Mouse (Mus musculus) forebrain, embryonic 10.5 days (tissue): ENCODE data around the gene Syne3. TPM values are rescaled to one million over a fixed set of nuclear protein-coding genes. Genes with fewer than 3 reads are reported as not detected.

Experiments
- DNase-seq: peaks from one replicate; pipeline ENCODE4 v3.0.0-alpha.2; 2017; ENCODE audit warnings: low spot score; ENCODE audit errors: extremely low spot score
- H3K27ac ChIP-seq: fragments of 300-500 bp; sonication (generic); 2 replicates; pipeline ENCODE4 v1.5.1; 2016; ENCODE audit warnings: mild to moderate bottlenecking
- H3K27me3 ChIP-seq: fragments of 300-500 bp; sonication (generic); 2 replicates; pipeline ENCODE4 v1.6.1; 2016; ENCODE audit warnings: mild to moderate bottlenecking; ENCODE audit not compliant: poor library complexity, severe bottlenecking
- H3K36me3 ChIP-seq: fragments of 300-500 bp; sonication (generic); replicated peaks from 2 replicates; pipeline ENCODE4 v1.6.1; 2016; ENCODE audit warnings: mild to moderate bottlenecking, moderate library complexity
- H3K4me1 ChIP-seq: fragments of 300-500 bp; sonication (generic); 2 replicates; pipeline ENCODE4 v1.6.1; 2016
- H3K4me3 ChIP-seq: fragments of 300-500 bp; sonication (generic); 2 replicates; pipeline ENCODE4 v1.5.1; 2016; ENCODE audit warnings: mild to moderate bottlenecking, moderate library complexity
- H3K9me3 ChIP-seq: fragments of 300-500 bp; sonication (generic); 2 replicates; pipeline ENCODE4 v1.6.1; 2016; ENCODE audit warnings: mild to moderate bottlenecking, moderate library complexity
- WGBS: fragments of 180-500 bp; shearing (Covaris S2); methylation state at CpG from one replicate; pipeline ENCODE4 v1.1.7; 2016; 5-methylcytosine and 5-hydroxymethylcytosine counted together
- polyA plus RNA-seq: library from polyadenylated mRNA; unstranded; fragments of >200 nt; fragmentation: Nextera tagmentation; extraction: Ambion mirVana; gene quantifications from 2 replicates; pipeline ENCODE4 v1.2.1, GENCODE M21; 2016

The Syne3 gene
- polyA plus RNA-seq, 1 experiment from 2014 or later, result 0.10 TPM

GRCm38 (mm10) chr12:104940466-104940865 is 69.1 kb downstream of the Syne3 start:
- 84% methylated on average over 9 of the region's 9 CpGs for WGBS
- no peaks in the 10 kb centered on the region for H3K36me3 ChIP-seq
- H3K27me3 ChIP-seq, result peaks cover 16% of the 10 kb centered on the region; the same call in 1 of the 2 replicates
- peaks cover 8% of the 10 kb centered on the region; the same call in 1 of the 2 replicates for H3K9me3 ChIP-seq
- DNase-seq, result no peak
- no peak overlapping the region for H3K27ac ChIP-seq
- peaks cover 14% of the 10 kb centered on the region for H3K4me1 ChIP-seq
- H3K4me3 ChIP-seq, result no peak overlapping the region

DNA sequence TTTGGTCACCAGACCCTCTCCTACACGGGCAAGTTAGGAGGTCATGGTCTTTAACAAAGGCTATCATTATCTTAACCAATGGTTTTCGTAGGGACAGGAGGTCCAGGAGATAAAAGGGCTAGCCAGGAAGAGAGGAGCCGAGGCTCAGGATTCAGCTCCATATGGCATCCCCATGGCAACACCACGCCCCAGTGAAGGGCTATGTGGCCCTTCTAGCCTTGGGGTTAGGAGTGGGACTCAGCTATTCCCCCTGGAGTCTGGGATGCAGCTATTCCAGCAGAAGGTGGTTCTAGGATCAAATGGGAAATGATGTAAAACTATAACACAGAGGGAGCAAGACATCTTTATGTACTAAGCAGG is 69.6 kb downstream of the Syne3 start:
- peaks cover 14% of the 10 kb centered on the region for H3K4me1 ChIP-seq
- H3K9me3 ChIP-seq, result peaks cover 7% of the 10 kb centered on the region; the same call in 1 of the 2 replicates
- H3K36me3 ChIP-seq, result no peaks in the 10 kb centered on the region
- no peak for DNase-seq
- peaks cover 16% of the 10 kb centered on the region; the same call in 1 of the 2 replicates for H3K27me3 ChIP-seq
- no peak overlapping the region for H3K4me3 ChIP-seq
- no peak overlapping the region for H3K27ac ChIP-seq
- 11% methylated on average over 4 of the region's 4 CpGs for WGBS

- 0 out of 2 replicates have a peak overlapping the region, but pooled peaks have one; percentile 15 for H3K27ac ChIP-seq
- WGBS, result 44% methylated on average over 13 of the region's 13 CpGs
- no peaks in the 10 kb centered on the region for H3K36me3 ChIP-seq
- H3K27me3 ChIP-seq, result peaks cover 16% of the 10 kb centered on the region; the same call in 1 of the 2 replicates
- peak; percentile 82 for DNase-seq
- peaks cover 14% of the 10 kb centered on the region for H3K4me1 ChIP-seq
- H3K4me3 ChIP-seq, result no peak overlapping the region
- H3K9me3 ChIP-seq, result peaks cover 2% of the 10 kb centered on the region; the same call in 1 of the 2 replicates
Measured at GRCm38 (mm10) chr12:104939372-104940026, 70.1 kb downstream of the Syne3 start.

DNA sequence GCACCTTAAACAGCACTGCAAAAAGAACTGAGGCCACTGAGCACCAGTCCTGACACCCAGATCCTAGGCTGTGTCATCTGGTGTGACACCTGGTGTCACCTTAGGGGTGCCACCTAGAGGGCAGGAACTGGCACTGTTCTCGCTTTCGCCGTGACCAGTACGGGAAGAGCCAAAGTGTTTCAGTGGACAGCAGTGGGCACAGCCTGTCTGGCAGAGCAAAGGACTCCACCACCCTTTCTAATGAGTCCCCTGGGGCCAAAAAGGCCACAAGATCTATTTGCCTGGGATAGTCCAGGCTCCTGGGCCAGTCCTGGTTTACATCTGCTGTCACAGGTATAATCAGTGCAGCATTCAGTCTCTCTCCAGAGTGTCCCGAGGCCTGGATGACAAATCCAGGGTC is 70.7 kb downstream of the Syne3 start:
- peaks cover 14% of the 10 kb centered on the region for H3K4me1 ChIP-seq
- DNase-seq, result no peak
- H3K27ac ChIP-seq, result 0 out of 2 replicates have a peak overlapping the region, but pooled peaks have one; percentile 15
- no peaks in the 10 kb centered on the region for H3K9me3 ChIP-seq
- no peak overlapping the region for H3K4me3 ChIP-seq
- peaks cover 16% of the 10 kb centered on the region; the same call in 1 of the 2 replicates for H3K27me3 ChIP-seq
- 68% methylated on average over 5 of the region's 5 CpGs for WGBS
- no peaks in the 10 kb centered on the region for H3K36me3 ChIP-seq

GRCm38 (mm10) chr12:104936223-104936622 is 73.4 kb downstream of the Syne3 start:
- Histone ChIP-seq H3K36me3 (no peaks in the 10 kb centered on the region), H3K9me3 (no peaks in the 10 kb centered on the region), H3K4me1 (peaks cover 14% of the 10 kb centered on the region), H3K27me3 (peaks cover 16% of the 10 kb centered on the region; the same call in 1 of the 2 replicates), H3K27ac (no peak overlapping the region), H3K4me3 (no peak overlapping the region)
- peak; percentile 53 for DNase-seq
- 79% methylated on average over 4 of the region's 4 CpGs for WGBS

DNA sequence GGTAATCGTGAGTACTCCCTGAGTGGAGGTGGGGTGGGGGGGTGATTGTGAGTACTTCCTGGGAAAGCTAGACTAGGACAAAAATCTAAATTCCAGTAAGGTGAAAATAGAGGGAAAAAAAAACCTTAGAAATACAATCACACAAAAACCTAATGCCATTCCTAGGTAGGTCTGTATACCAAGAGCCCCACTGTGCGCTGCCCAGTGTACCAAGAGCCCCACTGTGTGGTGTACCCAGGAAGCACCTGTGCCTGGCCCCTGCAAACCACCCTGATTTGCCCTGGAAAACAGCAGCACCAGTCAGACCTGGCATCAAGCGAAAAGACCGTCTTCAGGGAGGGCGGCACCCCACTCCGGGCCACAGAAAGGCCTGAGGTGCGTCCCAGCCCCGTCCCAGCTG is 74.5 kb downstream of the Syne3 start:
- peaks cover 13% of the 10 kb centered on the region for H3K4me1 ChIP-seq
- no peak overlapping the region for H3K4me3 ChIP-seq
- WGBS, result 94% methylated on average over 8 of the region's 8 CpGs

DNA sequence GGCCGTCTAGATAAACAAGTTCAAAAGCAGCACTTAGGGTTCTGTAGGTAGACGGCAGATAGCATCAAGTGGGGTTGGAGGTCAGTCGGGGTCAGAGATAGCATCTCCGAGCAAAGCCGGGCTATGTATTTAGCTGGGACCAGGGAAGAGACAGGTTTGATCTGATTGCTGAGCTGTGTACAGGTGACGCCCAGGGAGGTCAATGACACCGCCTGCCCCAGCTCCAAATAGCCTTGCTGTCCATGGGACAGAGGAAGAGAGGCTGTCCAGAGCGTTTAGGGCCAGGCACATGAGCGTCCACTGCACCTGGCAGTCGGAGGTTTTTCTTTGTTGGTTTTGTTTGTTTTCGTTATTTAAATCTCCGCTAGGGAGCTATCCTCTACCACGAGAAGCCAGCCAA is 75.8 kb downstream of the Syne3 start:
- DNase-seq, result no peak
- 82% methylated on average over 13 of the region's 13 CpGs for WGBS
- H3K9me3 ChIP-seq, result no peaks in the 10 kb centered on the region

More for the DNA sequence above, 74.5 kb downstream of the Syne3 start:
- DNase-seq, result no peak
- H3K27ac ChIP-seq, result no peak overlapping the region
- no peaks in the 10 kb centered on the region for H3K36me3 ChIP-seq
- H3K27me3 ChIP-seq, result peaks cover 11% of the 10 kb centered on the region; the same call in 1 of the 2 replicates
- no peaks in the 10 kb centered on the region for H3K9me3 ChIP-seq

DNA sequence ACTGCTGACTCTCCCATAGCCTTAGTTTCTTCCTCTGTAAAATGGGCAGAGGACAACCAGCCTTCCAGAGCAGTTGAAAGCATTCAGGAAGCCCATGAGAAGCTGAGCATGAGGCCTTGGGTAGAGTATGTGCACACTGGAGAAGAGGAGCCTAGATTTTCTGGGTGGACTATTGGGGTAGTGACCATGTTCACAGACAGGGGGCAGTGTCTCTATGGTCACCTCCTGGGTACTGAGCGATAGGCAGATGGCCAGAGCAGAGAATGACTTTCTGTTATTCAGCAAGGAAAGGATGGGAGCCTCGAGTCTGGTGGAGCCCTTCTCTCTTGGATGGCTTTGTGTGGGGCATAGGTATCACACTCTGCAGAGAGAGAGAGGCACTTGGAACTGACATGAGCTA is 76.4 kb downstream of the Syne3 start:
- Histone ChIP-seq H3K4me1 (no peaks in the 10 kb centered on the region), H3K27ac (no peak overlapping the region), H3K4me3 (no peak overlapping the region), H3K27me3 (peaks cover 4% of the 10 kb centered on the region; the same call in 1 of the 2 replicates), H3K36me3 (no peaks in the 10 kb centered on the region), H3K9me3 (no peaks in the 10 kb centered on the region)
- DNase-seq, result no peak
- 76% methylated on average over 2 of the region's 2 CpGs for whole genome bisulfite sequencing

More for the DNA sequence above, 75.8 kb downstream of the Syne3 start:
- peaks cover 9% of the 10 kb centered on the region; the same call in 1 of the 2 replicates for H3K27me3 ChIP-seq
- no peak overlapping the region for H3K4me3 ChIP-seq
- no peaks in the 10 kb centered on the region for H3K4me1 ChIP-seq
- no peaks in the 10 kb centered on the region for H3K36me3 ChIP-seq
- no peak overlapping the region for H3K27ac ChIP-seq

DNA sequence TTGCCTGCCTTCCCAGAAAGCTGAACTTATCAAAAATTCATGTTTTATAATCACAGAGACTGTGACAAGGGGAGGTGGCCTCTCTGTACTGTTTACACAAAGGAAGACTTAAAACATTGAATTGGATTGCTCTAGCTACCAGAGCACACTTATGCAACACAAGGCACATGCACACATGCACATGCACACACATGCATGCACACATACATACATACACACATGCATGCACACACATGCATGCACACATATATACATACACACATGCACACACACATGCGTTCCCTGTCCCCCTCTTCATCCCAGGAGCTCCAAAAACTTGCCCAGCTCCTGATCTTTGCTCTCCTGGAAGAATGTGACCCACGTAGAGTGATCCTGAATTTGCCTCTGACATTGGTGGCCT is 83.8 kb downstream of the Syne3 start:
- no peak overlapping the region for H3K4me3 ChIP-seq
- peaks cover 42% of the 10 kb centered on the region for H3K4me1 ChIP-seq
- no peak overlapping the region for H3K27ac ChIP-seq
- no peaks in the 10 kb centered on the region for H3K36me3 ChIP-seq
- no peaks in the 10 kb centered on the region for H3K27me3 ChIP-seq
- H3K9me3 ChIP-seq, result no peaks in the 10 kb centered on the region
- 87% methylated on average over 2 of the region's 2 CpGs for WGBS
- DNase-seq, result no peak

GRCm38 (mm10) chr12:104925035-104925434 is 84.6 kb downstream of the Syne3 start:
- WGBS, result 89% methylated on average over 5 of the region's 5 CpGs
- no peak overlapping the region for H3K4me3 ChIP-seq
- peaks cover 42% of the 10 kb centered on the region for H3K4me1 ChIP-seq
- H3K9me3 ChIP-seq, result no peaks in the 10 kb centered on the region
- H3K36me3 ChIP-seq, result no peaks in the 10 kb centered on the region
- no peaks in the 10 kb centered on the region for H3K27me3 ChIP-seq
- DNase-seq, result no peak
- H3K27ac ChIP-seq, result 0 out of 2 replicates have a peak overlapping the region, but pooled peaks have one; percentile 3

GRCm38 (mm10) chr12:104924546-104924945 is 85.1 kb downstream of the Syne3 start:
- Histone ChIP-seq H3K4me1 (peaks cover 42% of the 10 kb centered on the region), H3K27ac (no peak overlapping the region), H3K9me3 (no peaks in the 10 kb centered on the region), H3K36me3 (no peaks in the 10 kb centered on the region), H3K4me3 (no peak overlapping the region), H3K27me3 (no peaks in the 10 kb centered on the region)
- DNase-seq, result no peak
- 66% methylated on average over 3 of the region's 3 CpGs for WGBS

DNA sequence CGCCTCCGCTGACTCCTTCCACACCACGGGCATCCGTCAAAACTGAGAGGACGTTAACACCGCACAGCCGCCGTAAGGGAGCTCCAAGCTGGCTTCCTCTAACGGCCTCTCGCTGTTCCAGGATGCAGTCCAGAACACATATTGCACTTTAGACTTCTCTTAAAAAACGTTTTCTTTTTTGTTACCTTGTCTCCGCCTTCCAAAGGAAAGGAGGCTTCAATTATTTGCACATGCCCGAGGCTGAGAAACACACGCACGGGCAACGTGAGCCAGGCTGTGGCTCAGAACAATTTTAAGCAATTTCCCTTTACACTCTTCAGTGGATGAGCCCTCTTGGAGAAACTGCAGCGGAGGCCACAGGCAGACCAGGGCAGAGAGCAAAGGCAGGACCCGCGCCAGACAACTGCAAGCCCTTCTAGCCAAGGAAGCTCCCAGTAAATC is 85.6 kb downstream of the Syne3 start:
- H3K9me3 ChIP-seq, result no peaks in the 10 kb centered on the region
- peaks cover 44% of the 10 kb centered on the region for H3K4me1 ChIP-seq
- H3K27me3 ChIP-seq, result no peaks in the 10 kb centered on the region
- no peak overlapping the region for H3K4me3 ChIP-seq
- no peaks in the 10 kb centered on the region for H3K36me3 ChIP-seq
- H3K27ac ChIP-seq, result no peak overlapping the region
- DNase-seq, result no peak
- 77% methylated on average over 19 of the region's 19 CpGs for WGBS

GRCm38 (mm10) chr12:104922647-104923046 is 87.0 kb downstream of the Syne3 start:
- no peak for DNase-seq
- no peaks in the 10 kb centered on the region for H3K36me3 ChIP-seq
- 58% methylated on average over 8 of the region's 8 CpGs for WGBS
- H3K4me1 ChIP-seq, result peaks cover 42% of the 10 kb centered on the region
- no peak overlapping the region for H3K4me3 ChIP-seq
- no peaks in the 10 kb centered on the region for H3K27me3 ChIP-seq
- H3K27ac ChIP-seq, result peak overlapping the region; percentile 70
- H3K9me3 ChIP-seq, result no peaks in the 10 kb centered on the region
